Mouse (Mus musculus) spleen, postnatal 4 days (tissue): ENCODE measurements at regions not wholly inside any gene's neighbourhood (a gene's known extent, or its start where the extent isn't known, plus 50 kb on each side); places are given as distances from the start of the nearest gene placed in this dataset.
"Not testable (repeated sequence)": the region's sequence is repeated elsewhere in the genome, so short reads cannot be mapped to it uniquely, and the experiment has no call there.

ENCODE experiments used
- DNase-seq, 2 experiments: peaks; one replicate each; pipeline ENCODE4 v3.0.0; 2022; ENCODE audit warnings: low spot score in 2 of 2

- no peak for DNase-seq
These were observed 107.5 kb upstream of the Gcfc2 start for GRCm38 (mm10) chr6:81815962-81816338.

- DNase-seq: no peak
These were observed 106.2 kb upstream of the Gcfc2 start for GRCm38 (mm10) chr6:81817050-81817827.

GRCm38 (mm10) chr6:81818573-81818972 is 104.9 kb upstream of the Gcfc2 start:
- DNase-seq: no peak

GRCm38 (mm10) chr6:81820078-81820477 is 103.4 kb upstream of the Gcfc2 start:
- no peak for DNase-seq

- no peak for DNase-seq
These were observed 83.9 kb upstream of the Gcfc2 start for GRCm38 (mm10) chr6:81839474-81840153.

- DNase-seq: not testable (repeated sequence)
These were observed 55.3 kb upstream of the Gcfc2 start for GRCm38 (mm10) chr6:81868207-81868606.
